Comparison of ENCODE assay signal across 11 mouse cellular contexts in the genomic region with DNA sequence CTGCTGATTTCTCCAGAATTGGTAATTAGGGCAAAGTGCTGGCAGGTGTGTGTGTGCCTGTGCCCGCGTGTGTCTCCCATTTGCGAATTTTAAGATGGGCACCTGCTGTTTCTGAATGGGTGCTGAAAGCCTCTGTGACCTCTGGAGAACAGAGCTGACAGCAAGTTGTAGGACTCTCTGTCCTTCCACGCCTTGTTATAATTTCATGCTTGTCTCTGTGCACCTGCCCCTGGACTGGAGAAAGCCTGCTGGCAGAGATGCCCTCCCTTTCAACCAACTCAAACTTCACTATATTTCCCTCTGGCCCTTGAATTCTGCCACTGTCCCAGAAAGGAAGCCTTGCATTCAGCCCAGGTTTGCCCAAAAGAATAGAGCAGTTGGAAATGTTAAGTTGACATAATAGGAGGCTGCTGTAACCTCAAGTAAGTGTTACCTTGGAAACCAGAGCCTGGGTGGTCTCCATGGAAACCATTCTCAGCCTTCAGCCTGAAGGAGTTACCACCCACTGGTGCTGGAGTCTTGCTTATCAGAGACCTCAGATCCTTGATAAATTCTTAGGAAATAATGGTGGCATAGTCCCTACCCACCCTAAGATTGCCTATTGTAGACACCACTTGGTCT. TPM values are rescaled to one million over a fixed set of nuclear protein-coding genes. Genes with fewer than 3 reads are reported as not detected.
DNase-seq lines count a peak whose midpoint lies in the region; ATAC-seq and TF ChIP-seq lines count a peak whose summit lies in the region.
"Had no signal": no experiment of that assay in that cellular context is flagged by ENCODE, and none has a peak within 500 bp of the region (broad histone marks: within the 10 kb centered on the region; RNA-seq: fewer than 3 reads in every experiment).

No protein-coding gene starts in this region.

- H3K27me3 ChIP-seq in forebrain, embryonic 13.5 days, result no peaks in the 10 kb centered on the region
- no peaks in the 10 kb centered on the region for H3K27me3 ChIP-seq in neural tube, embryonic 15.5 days (replicated peaks)
- H3K27me3 ChIP-seq in stomach, postnatal 0 days (ENCODE audit: control insufficient read depth, insufficient read depth, low read length), result no peaks in the 10 kb centered on the region
- H3K27me3 ChIP-seq: Patski had no signal

- no peak for TF ChIP-seq CTCF in stomach, postnatal 0 days (IDR thresholded peaks at IDR 0.05; ENCODE audit: low read depth)

- peak; percentile 92 for ATAC-seq in forebrain, embryonic 13.5 days
- peak; percentile 90 for ATAC-seq in neural tube, embryonic 15.5 days (ENCODE audit: low FRiP score)
- ATAC-seq in stomach, postnatal 0 days (ENCODE audit: low FRiP score, low TSS enrichment), result no peak
- ATAC-seq: Patski had no signal

- H3K4me2 ChIP-seq in forebrain, embryonic 13.5 days, result peak overlapping the region; percentile 36
- H3K4me2 ChIP-seq in neural tube, embryonic 15.5 days, result peak overlapping the region; percentile 15; the same call in 1 of the 2 replicates
- no peak overlapping the region for H3K4me2 ChIP-seq in stomach, postnatal 0 days (replicated peaks; ENCODE audit: low read depth)

- H3K4me3 ChIP-seq in forebrain, embryonic 13.5 days, result no peak overlapping the region
- H3K4me3 ChIP-seq in neural tube, embryonic 15.5 days (replicated peaks), result no peak overlapping the region
- no peak overlapping the region for H3K4me3 ChIP-seq in stomach, postnatal 0 days (ENCODE audit: low read depth, low read length)
- H3K4me3 ChIP-seq: megakaryocyte, embryonic 14.5 days had no signal

- WGBS in forebrain, embryonic 13.5 days, result 5% methylated on average over 4 of the region's 4 CpGs
- WGBS in neural tube, embryonic 15.5 days, result 10% methylated on average over 4 of the region's 4 CpGs
- WGBS in stomach, postnatal 0 days, result 67% methylated on average over 4 of the region's 4 CpGs

- H3K9ac ChIP-seq in forebrain, embryonic 13.5 days, result no peak overlapping the region
- no peak overlapping the region for H3K9ac ChIP-seq in neural tube, embryonic 15.5 days (replicated peaks)
- no peak overlapping the region for H3K9ac ChIP-seq in stomach, postnatal 0 days (ENCODE audit: low read length)

- no peak for TF ChIP-seq EP300 in stomach, postnatal 0 days (optimal IDR thresholded peaks at IDR 0.05)

- H3K9me3 ChIP-seq in forebrain, embryonic 13.5 days (replicated peaks), result no peaks in the 10 kb centered on the region
- H3K9me3 ChIP-seq in neural tube, embryonic 15.5 days (replicated peaks), result no peaks in the 10 kb centered on the region
- peaks cover 3% of the 10 kb centered on the region; the same call in 1 of the 2 replicates for H3K9me3 ChIP-seq in stomach, postnatal 0 days (ENCODE audit: control insufficient read depth, low read length)

- H3K36me3 ChIP-seq in forebrain, embryonic 13.5 days (ENCODE audit: poor library complexity, severe bottlenecking), result no peaks in the 10 kb centered on the region
- no peaks in the 10 kb centered on the region for H3K36me3 ChIP-seq in neural tube, embryonic 15.5 days
- no peaks in the 10 kb centered on the region for H3K36me3 ChIP-seq in stomach, postnatal 0 days (ENCODE audit: control insufficient read depth, insufficient read depth, low read length)

- peak overlapping the region; percentile 87 for H3K27ac ChIP-seq in forebrain, embryonic 13.5 days
- H3K27ac ChIP-seq in neural tube, embryonic 15.5 days (replicated peaks), result peak overlapping the region; percentile 81
- no peak overlapping the region for H3K27ac ChIP-seq in stomach, postnatal 0 days (replicated peaks)

- DNase-seq in layer of hippocampus, adult 9-11 months, result peak; percentile 88
- DNase-seq in layer of hippocampus, postnatal 36 days, result no peak
- peak; percentile 86 to 89 for DNase-seq in left cerebral cortex, adult 9 months (ENCODE audit: low spot score in 2 of 2)
- DNase-seq in adrenal gland, adult 2 months, result no peak
- DNase-seq in adrenal gland, postnatal 14 days, result no peak
- no peak for DNase-seq in stomach, postnatal 0 days (ENCODE audit: low spot score)
- DNase-seq: cerebellum, adult 11-12 months had no signal

- H3K4me1 ChIP-seq in forebrain, embryonic 13.5 days, result peaks cover 27% of the 10 kb centered on the region
- peaks cover 19% of the 10 kb centered on the region for H3K4me1 ChIP-seq in neural tube, embryonic 15.5 days
- no peaks in the 10 kb centered on the region for H3K4me1 ChIP-seq in stomach, postnatal 0 days (replicated peaks; ENCODE audit: control insufficient read depth, insufficient read depth)

RNA-seq across cellular contexts. Expression of a gene that starts 11.3 kb away (rescaled TPM):
- total RNA-seq in layer of hippocampus, postnatal 36 days (2021), result 1 to 10 TPM; 3.0 to 3.4 TPM
- polyA plus RNA-seq in forebrain, embryonic 13.5 days (2015; fragmentation: Nextera tagmentation; extraction: Ambion mirVana), result 3.7 and 5.2 TPM in 2 replicates
- 6.7 and 6.8 TPM in 2 replicates for polyA plus RNA-seq in neural tube, embryonic 15.5 days (2015; fragmentation: Nextera tagmentation; extraction: Ambion mirVana)
- under 1 TPM in 1 of 2 experiments, not detected in 1; 0.24 TPM for total RNA-seq in adrenal gland, adult 2 months (2021)
- polyA plus RNA-seq in adrenal gland, adult 2 months (2012; rRNA removed), result 0.10 TPM in 1 of 2 replicates, not detected in the other
- total RNA-seq in adrenal gland, postnatal 14 days (2021), result 0.15 TPM in 1 of 2 replicates, not detected in the other
- polyA plus RNA-seq in stomach, postnatal 0 days (2015; fragmentation: Nextera tagmentation; extraction: Ambion mirVana), result 0.16 and 0.18 TPM in 2 replicates

RNA-seq across cellular contexts. Expression of a gene that starts 22.9 kb away (rescaled TPM):
- total RNA-seq in layer of hippocampus, postnatal 36 days (2021), result 100 to 1,000 TPM; 719 to 827 TPM
- polyA plus RNA-seq in forebrain, embryonic 13.5 days (2015; fragmentation: Nextera tagmentation; extraction: Ambion mirVana), result 124 and 129 TPM in 2 replicates
- 185 and 211 TPM in 2 replicates for polyA plus RNA-seq in neural tube, embryonic 15.5 days (2015; fragmentation: Nextera tagmentation; extraction: Ambion mirVana)
- total RNA-seq in adrenal gland, adult 2 months (2021), result 100 to 1,000 TPM; 549 to 588 TPM
- polyA plus RNA-seq in adrenal gland, adult 2 months (2012; rRNA removed), result 777 and 999 TPM in 2 replicates
- 329 and 361 TPM in 2 replicates for total RNA-seq in adrenal gland, postnatal 14 days (2021)
- 134 and 147 TPM in 2 replicates for polyA plus RNA-seq in stomach, postnatal 0 days (2015; fragmentation: Nextera tagmentation; extraction: Ambion mirVana)

RNA-seq across cellular contexts. Expression of a gene that starts 43.9 kb away (rescaled TPM):
- not detected for total RNA-seq in layer of hippocampus, postnatal 36 days (2021)
- 0.08 TPM in 1 of 2 replicates, not detected in the other for polyA plus RNA-seq in forebrain, embryonic 13.5 days (2015; fragmentation: Nextera tagmentation; extraction: Ambion mirVana)
- 0.10 and 0.19 TPM in 2 replicates for polyA plus RNA-seq in neural tube, embryonic 15.5 days (2015; fragmentation: Nextera tagmentation; extraction: Ambion mirVana)
- total RNA-seq in adrenal gland, adult 2 months (2021), result 1 to 10 TPM; 4.3 to 4.4 TPM
- polyA plus RNA-seq in adrenal gland, adult 2 months (2012; rRNA removed), result 0.98 and 1.2 TPM in 2 replicates
- 3.0 and 3.4 TPM in 2 replicates for total RNA-seq in adrenal gland, postnatal 14 days (2021)
- 0.08 and 0.16 TPM in 2 replicates for polyA plus RNA-seq in stomach, postnatal 0 days (2015; fragmentation: Nextera tagmentation; extraction: Ambion mirVana)
- polyA plus RNA-seq: Patski had no signal

Comparison
In these comparisons a context has a peak if more than half of its experiments do, and no peak if none do; other contexts are left out.
1. DNase-seq: peak in layer of hippocampus, adult 9-11 months (single experiment) and left cerebral cortex, adult 9 months (2 of 2); none in layer of hippocampus, postnatal 36 days (0 of 2), adrenal gland, adult 2 months (single experiment), adrenal gland, postnatal 14 days (single experiment) and stomach, postnatal 0 days (single experiment).